Mouse (Mus musculus) neutrophil, adult 5-6 weeks (primary cell): ENCODE results near the gene Tmem30a. TPM values are rescaled to one million over a fixed set of nuclear protein-coding genes. Genes with fewer than 3 reads are reported as not detected.

Experiments used
- ATAC-seq: fragments of 151-379, 151-347 bp; 2 replicates; pipeline ENCODE4 v1.8.0; 2017; ENCODE audit warnings: mild to moderate bottlenecking, moderate TSS enrichment; ENCODE audit not compliant: insufficient number of reproducible peaks, poor library complexity, low FRiP score, severe bottlenecking; ENCODE audit errors: extremely low read depth
- total RNA-seq: library from RNA; stranded (forward); fragments of 200-1000 nt; gene quantifications from 2 replicates; pipeline ENCODE4 v1.2.3, GENCODE M21; 2017

The Tmem30a gene
- total RNA-seq, 1 experiment from 2014 or later, result 140 TPM

- no peak for ATAC-seq
Measured at GRCm38 (mm10) chr9:79720143-79720542, 73.2 kb downstream of the Tmem30a start.

GRCm38 (mm10) chr9:79719451-79719850, 73.9 kb downstream of the Tmem30a start:
- no peak for ATAC-seq

Other genes with a start within 250 kb of the Tmem30a start
- gene Col12a1, start 74.7 kb downstream of the Tmem30a start, total RNA-seq, result not detected in 2 replicates
- gene Cox7a2, start 33.6 kb downstream of the Tmem30a start, total RNA-seq, result 38.3 and 41.0 TPM in 2 replicates
- 0.12 and 0.47 TPM in 2 replicates for gene Filip1, start 219.3 kb upstream of the Tmem30a start, total RNA-seq